Mouse (Mus musculus): ENCODE results near the gene Ttc7. TPM values are rescaled to one million over a fixed set of nuclear protein-coding genes. Genes with fewer than 3 reads are reported as not detected.

Gene Ttc7
- polyA plus RNA-seq, 1 experiment: 31.2 TPM

DNA sequence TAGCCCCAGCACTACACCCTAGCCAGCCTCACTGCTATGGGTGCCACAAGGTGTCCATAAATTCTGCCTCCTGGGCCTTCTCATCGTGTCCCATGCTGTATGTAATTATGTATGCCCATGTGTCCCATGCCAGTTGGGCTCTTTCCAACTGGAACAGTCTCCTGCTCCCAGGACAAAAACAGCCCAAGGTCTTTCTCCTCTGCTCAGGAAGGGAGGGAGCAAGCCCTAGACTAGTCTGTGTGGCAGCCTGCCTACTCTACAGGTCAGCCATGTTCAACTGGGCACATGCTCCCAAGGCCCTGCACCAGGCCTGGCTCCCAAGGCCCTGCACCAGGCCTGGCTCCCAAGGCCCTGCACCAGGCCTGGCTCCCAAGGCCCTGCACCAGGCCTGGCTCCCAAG, 56.4 kb downstream of the Ttc7 start:
- TF ChIP-seq GATA1 (IDR thresholded peaks at IDR 0.05; ENCODE audit: low read length): no peak

GRCm38 (mm10) chr17:87343060-87343703, 60.5 kb downstream of the Ttc7 start:
- no peak for TF ChIP-seq GATA1 (IDR thresholded peaks at IDR 0.05; ENCODE audit: low read length)

- TF ChIP-seq GATA1 (IDR thresholded peaks at IDR 0.05; ENCODE audit: low read length): no peak
These were observed 62.0 kb downstream of the Ttc7 start for GRCm38 (mm10) chr17:87344441-87345251.

GRCm38 (mm10) chr17:87345252-87345593, 62.5 kb downstream of the Ttc7 start:
- TF ChIP-seq GATA1 (IDR thresholded peaks at IDR 0.05; ENCODE audit: low read length): no peak

DNA sequence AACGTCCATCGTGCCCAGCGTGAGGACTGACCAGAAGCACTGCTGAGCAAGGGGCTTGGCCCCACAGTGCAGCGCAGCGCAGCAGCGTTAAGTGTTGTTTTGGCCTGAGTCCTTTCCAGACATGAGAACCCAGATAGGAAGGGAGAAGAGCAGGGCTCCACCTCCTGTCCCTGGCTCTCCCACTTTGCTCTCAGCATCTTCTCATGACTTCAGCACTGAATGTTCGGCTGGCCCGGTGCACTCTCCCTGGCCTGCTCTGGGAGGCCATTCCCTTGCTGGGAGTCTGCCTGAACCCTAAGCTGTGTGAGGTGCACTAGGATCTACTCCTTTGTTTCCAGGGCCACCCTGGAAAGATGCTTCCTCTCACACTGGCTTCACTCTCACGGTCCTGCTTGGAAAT, 65.7 kb downstream of the Ttc7 start:
- TF ChIP-seq GATA1 (IDR thresholded peaks at IDR 0.05; ENCODE audit: low read length): no peak

- TF ChIP-seq GATA1 (IDR thresholded peaks at IDR 0.05; ENCODE audit: low read length): no peak
These were observed 66.4 kb downstream of the Ttc7 start for GRCm38 (mm10) chr17:87349069-87349468.

GRCm38 (mm10) chr17:87349575-87349974, 66.9 kb downstream of the Ttc7 start:
- TF ChIP-seq GATA1 (IDR thresholded peaks at IDR 0.05; ENCODE audit: low read length): no peak

DNA sequence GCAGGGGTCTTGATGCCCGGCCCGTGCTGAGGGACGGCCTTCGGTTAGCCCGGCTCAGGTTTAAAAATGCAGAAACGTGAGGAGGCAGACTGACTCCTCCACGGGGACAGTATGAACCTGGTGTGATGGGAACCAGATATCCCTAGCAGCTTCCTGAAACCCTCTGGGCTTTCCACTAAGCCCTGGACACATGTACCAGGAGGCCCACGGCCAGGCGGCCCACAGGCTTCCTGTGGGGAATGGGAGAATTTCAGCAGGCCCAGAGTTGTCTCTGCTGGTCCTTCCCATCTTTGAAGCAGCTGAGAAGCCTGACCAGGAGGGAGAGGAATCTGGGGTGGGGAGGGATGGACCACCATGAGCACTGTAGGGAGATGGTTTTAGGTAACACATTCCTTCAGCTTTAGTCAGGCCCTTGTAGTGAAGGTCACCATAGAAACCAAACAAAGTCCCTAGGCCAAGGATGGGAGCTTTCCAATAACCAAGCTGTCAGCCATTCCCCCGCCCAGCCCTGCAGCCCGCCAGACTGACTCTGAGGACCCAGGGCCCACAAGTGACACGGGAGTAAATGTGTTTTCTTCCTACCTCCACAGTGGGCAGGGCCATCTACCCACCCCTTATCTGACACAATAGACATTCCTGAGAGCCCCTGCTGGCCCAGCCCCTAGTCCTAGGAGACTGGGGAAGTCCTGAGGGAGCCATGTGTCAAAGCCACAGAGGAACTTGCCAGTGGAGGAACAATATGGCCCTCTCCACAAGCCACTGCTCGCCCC, 68.0 kb downstream of the Ttc7 start:
- no peak for TF ChIP-seq GATA1 (IDR thresholded peaks at IDR 0.05; ENCODE audit: low read length)

GRCm38 (mm10) chr17:87351241-87352105, 68.8 kb downstream of the Ttc7 start:
- TF ChIP-seq GATA1 (IDR thresholded peaks at IDR 0.05; ENCODE audit: low read length): no peak

DNA sequence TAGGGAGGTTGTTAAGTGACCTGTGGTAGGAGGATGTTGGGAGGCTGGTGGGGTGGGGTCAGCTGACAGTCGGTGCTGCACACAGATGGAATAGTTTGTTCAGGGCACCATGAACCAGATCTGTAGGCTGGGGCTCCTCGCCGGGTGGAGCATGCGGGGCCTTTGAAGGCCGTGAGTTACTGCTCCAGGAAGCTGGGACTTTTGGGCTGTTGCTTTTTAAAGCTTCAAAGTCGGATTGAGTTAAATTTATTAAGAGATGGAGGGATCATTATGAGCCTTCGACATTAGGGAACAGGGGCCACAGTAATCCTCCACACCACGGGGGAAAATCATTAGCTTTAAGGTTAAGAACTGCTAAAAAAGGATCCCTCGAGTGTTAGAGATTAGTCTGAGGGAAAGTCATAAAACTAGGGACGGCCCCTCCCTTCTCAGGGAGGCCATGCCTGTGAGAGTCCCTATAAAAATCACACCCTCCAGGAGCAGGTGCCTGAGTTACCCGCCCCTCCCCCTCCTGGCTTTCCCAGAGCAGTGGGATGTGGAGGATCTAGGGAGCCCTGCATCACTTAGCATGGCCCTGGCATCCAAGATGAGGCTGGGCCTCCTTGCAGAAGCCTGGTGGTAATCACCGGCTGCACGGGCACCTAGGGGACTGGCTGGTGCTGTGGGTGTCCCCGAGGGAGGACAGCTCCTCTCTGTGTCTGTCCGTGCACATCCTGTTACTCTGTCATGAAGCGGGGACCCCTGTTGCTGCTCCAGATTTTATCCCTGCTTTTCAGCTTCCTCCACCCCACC, 69.6 kb downstream of the Ttc7 start:
- no peak for TF ChIP-seq GATA1 (IDR thresholded peaks at IDR 0.05; ENCODE audit: low read length)

- no peak for TF ChIP-seq GATA1 (IDR thresholded peaks at IDR 0.05; ENCODE audit: low read length)
These were observed 70.2 kb downstream of the Ttc7 start for GRCm38 (mm10) chr17:87352898-87353225.

DNA sequence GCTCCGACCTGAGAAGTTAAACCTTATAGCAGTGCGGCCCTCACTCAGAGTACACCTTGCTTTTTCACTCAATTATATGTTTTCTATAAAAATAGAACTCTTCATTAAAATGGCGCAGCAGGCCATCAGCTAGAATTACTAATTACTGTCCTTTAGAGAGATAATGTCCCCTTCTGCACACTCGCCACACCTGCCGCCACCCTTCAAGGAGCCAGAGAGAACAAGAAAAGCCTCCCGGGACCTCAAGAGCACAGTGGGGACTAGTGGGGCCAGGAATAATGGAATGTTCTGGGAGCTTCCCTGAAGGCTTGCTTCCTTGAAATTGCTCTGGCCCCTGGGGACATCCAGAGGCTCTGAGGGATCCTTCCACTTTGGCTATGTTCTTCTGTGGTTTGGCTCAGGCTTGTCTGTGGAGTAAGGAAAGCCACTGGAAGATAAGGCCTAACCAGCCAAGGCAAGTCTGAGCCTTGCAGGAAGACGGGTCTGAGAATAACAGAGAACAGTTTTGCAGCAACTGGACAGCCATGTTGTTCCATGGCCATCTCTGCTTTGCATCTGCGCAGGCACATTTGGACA, 71.1 kb downstream of the Ttc7 start:
- no peak for TF ChIP-seq GATA1 (IDR thresholded peaks at IDR 0.05; ENCODE audit: low read length)

DNA sequence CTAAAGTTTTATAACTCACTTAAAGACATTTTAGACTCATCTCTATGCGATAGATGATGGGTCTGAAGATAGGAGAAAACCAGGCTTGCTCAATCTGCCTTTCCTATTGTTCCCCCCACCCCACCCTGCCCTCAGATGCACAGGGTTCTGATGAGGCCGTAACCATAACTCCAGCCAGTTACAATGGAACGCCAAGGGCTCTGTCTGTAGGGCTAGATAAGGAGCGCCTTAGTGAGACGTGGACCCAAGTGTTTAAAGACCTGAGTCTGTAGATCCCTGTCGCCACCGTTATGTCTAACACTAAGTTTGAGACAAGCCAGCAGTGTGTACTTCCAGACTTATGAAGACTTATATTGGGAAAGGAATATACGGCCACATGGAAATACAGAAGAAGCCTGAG, 72.8 kb downstream of the Ttc7 start:
- TF ChIP-seq GATA1 (IDR thresholded peaks at IDR 0.05; ENCODE audit: low read length): no peak

DNA sequence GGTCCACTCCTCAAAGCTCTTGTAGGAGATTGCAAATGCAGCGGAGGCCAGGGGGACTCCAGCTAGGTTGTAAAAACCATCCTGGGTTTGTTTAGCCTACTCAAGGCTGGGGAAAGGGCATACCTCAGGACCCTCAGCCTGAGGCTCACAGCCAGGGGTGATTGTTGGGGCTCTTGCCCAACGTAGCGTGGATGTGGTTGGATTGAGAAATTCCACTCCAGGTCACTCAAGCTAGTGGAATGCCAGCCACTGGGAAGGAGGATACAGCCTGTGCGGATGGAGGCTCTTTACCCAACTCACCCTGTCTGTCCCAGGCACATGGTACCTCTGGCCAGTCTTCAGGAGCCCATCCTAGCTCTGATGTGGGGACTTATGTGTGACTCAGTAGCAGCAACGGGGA, 73.6 kb downstream of the Ttc7 start:
- no peak for TF ChIP-seq GATA1 (IDR thresholded peaks at IDR 0.05; ENCODE audit: low read length)

All from G1E-ER4 (cell line).